9 mouse cellular contexts compared by ENCODE assay signal in genomic region chr6:88916153-88916552, GRCm38 (mm10). TPM values are rescaled to one million over a fixed set of nuclear protein-coding genes. Genes with fewer than 3 reads are reported as not detected.
DNase-seq lines count a peak whose midpoint lies in the region; ATAC-seq and TF ChIP-seq lines count a peak whose summit lies in the region.
"Had no signal": no experiment of that assay in that cellular context is flagged by ENCODE, and none has a peak within 500 bp of the region (broad histone marks: within the 10 kb centered on the region; RNA-seq: fewer than 3 reads in every experiment).

No protein-coding gene starts in this region.

- H3K27me3 ChIP-seq in liver, embryonic 15.5 days: peaks cover 10% of the 10 kb centered on the region
- H3K27me3 ChIP-seq in stomach, postnatal 0 days (ENCODE audit: control insufficient read depth, insufficient read depth, low read length): no peaks in the 10 kb centered on the region
- H3K27me3 ChIP-seq: hindbrain, embryonic 15.5 days had no signal

- H3K9ac ChIP-seq in liver, embryonic 15.5 days: peak overlapping the region; percentile 19; the same call in 1 of the 2 replicates
- no peak overlapping the region for H3K9ac ChIP-seq in stomach, postnatal 0 days (ENCODE audit: low read length)
- H3K9ac ChIP-seq: hindbrain, embryonic 15.5 days had no signal

- intact Hi-C loops in left cerebral cortex, postnatal 14 days (cut with DNase I): no loop called here

- H3K27ac ChIP-seq in bone marrow macrophage, adult 2 months (ENCODE audit: insufficient read depth, low read depth, low read length): no peak overlapping the region
- H3K27ac ChIP-seq in liver, embryonic 15.5 days (replicated peaks): peak overlapping the region; percentile 98
- no peak overlapping the region for H3K27ac ChIP-seq in stomach, postnatal 0 days (replicated peaks)
- H3K27ac ChIP-seq: hindbrain, embryonic 15.5 days had no signal

- peaks cover 19% of the 10 kb centered on the region for H3K36me3 ChIP-seq in liver, embryonic 15.5 days (replicated peaks)
- H3K36me3 ChIP-seq in stomach, postnatal 0 days (ENCODE audit: control insufficient read depth, insufficient read depth, low read length): 0 out of 2 replicates have a peak, but pooled peaks cover 4% of the 10 kb centered on the region
- H3K36me3 ChIP-seq: hindbrain, embryonic 15.5 days had no signal

- no peak for DNase-seq in cerebellum, adult 8-10 months
- peak; percentile 75 to 89 for DNase-seq in left cerebral cortex, postnatal 14 days (ENCODE audit: low spot score in 2 of 2)
- DNase-seq in left cerebral cortex, adult 11 months (ENCODE audit: low spot score): no peak
- peak; percentile 34 to 66 for DNase-seq in frontal cortex, postnatal 36 days (ENCODE audit: low spot score in 2 of 2)
- DNase-seq in stomach, postnatal 0 days (ENCODE audit: low spot score): peak; percentile 39

- H3K9me3 ChIP-seq in liver, embryonic 15.5 days (replicated peaks): no peaks in the 10 kb centered on the region
- H3K9me3 ChIP-seq in stomach, postnatal 0 days (ENCODE audit: control insufficient read depth, low read length): no peaks in the 10 kb centered on the region
- H3K9me3 ChIP-seq: hindbrain, embryonic 15.5 days had no signal

- WGBS in liver, embryonic 15.5 days (ENCODE audit: insufficient replicate concordance): 52% methylated on average over 1 of the region's 1 CpGs
- 56% methylated on average over 1 of the region's 1 CpGs for WGBS in stomach, postnatal 0 days

- peak; percentile 60 for TF ChIP-seq CTCF in bone marrow macrophage, adult 2 months (IDR thresholded peaks at IDR 0.05; ENCODE audit: low read depth, low read length)
- peak; percentile 87 for TF ChIP-seq CTCF in stomach, postnatal 0 days (IDR thresholded peaks at IDR 0.05; ENCODE audit: low read depth)

- TF ChIP-seq EP300 in stomach, postnatal 0 days (optimal IDR thresholded peaks at IDR 0.05): no peak

- peak; percentile 41; the same call in 1 of the 2 replicates for ATAC-seq in cerebellum, adult (ENCODE audit: insufficient number of reproducible peaks, low FRiP score, low TSS enrichment)
- ATAC-seq in liver, embryonic 15.5 days (ENCODE audit: insufficient read depth): peak; percentile 65
- ATAC-seq in stomach, postnatal 0 days (ENCODE audit: low FRiP score, low TSS enrichment): peak; percentile 25; the same call in 1 of the 2 replicates

- no peak overlapping the region for H3K4me3 ChIP-seq in bone marrow macrophage, adult 2 months (ENCODE audit: insufficient read depth, low read length)
- peak overlapping the region; percentile 41 for H3K4me3 ChIP-seq in liver, embryonic 15.5 days (replicated peaks)
- no peak overlapping the region for H3K4me3 ChIP-seq in stomach, postnatal 0 days (ENCODE audit: low read depth, low read length)
- H3K4me3 ChIP-seq: hindbrain, embryonic 15.5 days had no signal

- no peak for TF ChIP-seq POLR2A in bone marrow macrophage, adult 2 months (IDR thresholded peaks at IDR 0.05; ENCODE audit: borderline replicate concordance, low read depth, low read length)

- H3K4me1 ChIP-seq in bone marrow macrophage, adult 2 months (ENCODE audit: control insufficient read depth, insufficient read depth, low read length): 0 out of 2 replicates have a peak, but pooled peaks cover 3% of the 10 kb centered on the region
- peaks cover 71% of the 10 kb centered on the region for H3K4me1 ChIP-seq in liver, embryonic 15.5 days (replicated peaks)
- H3K4me1 ChIP-seq in stomach, postnatal 0 days (replicated peaks; ENCODE audit: control insufficient read depth, insufficient read depth): no peaks in the 10 kb centered on the region

- peak overlapping the region; percentile 66 for H3K4me2 ChIP-seq in liver, embryonic 15.5 days
- no peak overlapping the region for H3K4me2 ChIP-seq in stomach, postnatal 0 days (replicated peaks; ENCODE audit: low read depth)
- H3K4me2 ChIP-seq: hindbrain, embryonic 15.5 days had no signal

RNA-seq across cellular contexts. Expression of gene Tpra1, which starts 14.1 kb away (rescaled TPM):
- total RNA-seq in left cerebral cortex, postnatal 14 days (2021): 10 to 100 TPM; 39.7 to 45.2 TPM
- polyA plus RNA-seq in bone marrow macrophage, adult 2 months (2012; ENCODE audit: insufficient read depth, insufficient read length, missing spikeins): 72.9 and 86.3 TPM in 2 replicates
- 54.9 and 66.4 TPM in 2 replicates for polyA plus RNA-seq in liver, embryonic 15.5 days (2015; fragmentation: Nextera tagmentation; extraction: Ambion mirVana)
- 39.8 and 42.8 TPM in 2 replicates for polyA plus RNA-seq in stomach, postnatal 0 days (2015; fragmentation: Nextera tagmentation; extraction: Ambion mirVana)

RNA-seq across cellular contexts. Expression of gene Mcm2, which starts 17.6 kb away (rescaled TPM):
- 1 to 10 TPM; 3.6 to 3.8 TPM for total RNA-seq in left cerebral cortex, postnatal 14 days (2021)
- 11.1 and 12.7 TPM in 2 replicates for polyA plus RNA-seq in bone marrow macrophage, adult 2 months (2012; ENCODE audit: insufficient read depth, insufficient read length, missing spikeins)
- 147 and 155 TPM in 2 replicates for polyA plus RNA-seq in liver, embryonic 15.5 days (2015; fragmentation: Nextera tagmentation; extraction: Ambion mirVana)
- polyA plus RNA-seq in stomach, postnatal 0 days (2015; fragmentation: Nextera tagmentation; extraction: Ambion mirVana): 24.2 and 25.0 TPM in 2 replicates

RNA-seq across cellular contexts. Expression of gene Podxl2, which starts 41.3 kb away (rescaled TPM):
- total RNA-seq in left cerebral cortex, postnatal 14 days (2021): 100 to 1,000 TPM; 191 to 243 TPM
- polyA plus RNA-seq in bone marrow macrophage, adult 2 months (2012; ENCODE audit: insufficient read depth, insufficient read length, missing spikeins): 1.9 TPM in 1 of 2 replicates, not detected in the other
- 1.7 and 1.8 TPM in 2 replicates for polyA plus RNA-seq in liver, embryonic 15.5 days (2015; fragmentation: Nextera tagmentation; extraction: Ambion mirVana)
- polyA plus RNA-seq in stomach, postnatal 0 days (2015; fragmentation: Nextera tagmentation; extraction: Ambion mirVana): 31.4 and 38.5 TPM in 2 replicates

Comparison
In these comparisons a context has a peak if more than half of its experiments do, and no peak if none do; other contexts are left out.
1. DNase-seq: peak in left cerebral cortex, postnatal 14 days (2 of 2), frontal cortex, postnatal 36 days (2 of 2) and stomach, postnatal 0 days (single experiment); none in cerebellum, adult 8-10 months (single experiment) and left cerebral cortex, adult 11 months (single experiment).
2. RNA of gene Podxl2, which starts 41.3 kb away (polyA plus RNA-seq): 31.4 to 38.5 TPM in stomach, postnatal 0 days; 1.7 to 1.8 TPM in liver, embryonic 15.5 days and 1.9 TPM in bone marrow macrophage, adult 2 months; every median in the first group is over 10 times any median in the second.
3. Peak in every context shown above with its lines, with median percentiles within 50 percentile points of each other: ATAC-seq.